Comparison of ENCODE assay signal across 8 mouse cellular contexts in genomic region chr6:87981547-87982256, GRCm38 (mm10). TPM values are rescaled to one million over a fixed set of nuclear protein-coding genes. Genes with fewer than 3 reads are reported as not detected.
DNase-seq lines count a peak whose midpoint lies in the region; ATAC-seq and TF ChIP-seq lines count a peak whose summit lies in the region.

TSS of gene H1fx (minus strand) at chr6:87981637.

- peak; percentile 38 for DNase-seq in A20 (ENCODE audit: low read depth, low spot score)
- DNase-seq in adrenal gland, postnatal 4 days (ENCODE audit: low spot score in 2 of 2): peak; percentile 48 to 67
- peak; percentile 88 for DNase-seq in embryonic facial prominence, embryonic 14.5 days (ENCODE audit: low spot score)
- DNase-seq in kidney, postnatal 14 days: peak; percentile 82
- no peak for DNase-seq in liver, embryonic 14.5 days (ENCODE audit: low read depth in 3 of 3, low spot score in 3 of 3)
- peak; percentile 90 for DNase-seq in neural tube, embryonic 11.5 days (ENCODE audit: low spot score)
- peak; percentile 68 for DNase-seq in thymus, postnatal 14 days

- H3K9ac ChIP-seq in embryonic facial prominence, embryonic 14.5 days (ENCODE audit: low read depth, low read length): peak within 1 kb of the TSS; percentile 81
- peak within 1 kb of the TSS; percentile 96 for H3K9ac ChIP-seq in heart, embryonic 12.5 days
- H3K9ac ChIP-seq in liver, embryonic 14.5 days (replicated peaks): no peak within 1 kb of the TSS
- H3K9ac ChIP-seq in neural tube, embryonic 11.5 days (ENCODE audit: low read length): peak within 1 kb of the TSS; percentile 96

- peak within 1 kb of the TSS; percentile 77 for H3K4me3 ChIP-seq in embryonic facial prominence, embryonic 14.5 days (ENCODE audit: low read depth, low read length)
- H3K4me3 ChIP-seq in heart, embryonic 12.5 days: peak within 1 kb of the TSS; percentile 98
- H3K4me3 ChIP-seq in liver, embryonic 14.5 days (ENCODE audit: insufficient read depth in 1 of 2, low read depth in 2 of 2, low read length in 2 of 2): peak within 1 kb of the TSS; percentile 55 to 61
- H3K4me3 ChIP-seq in neural tube, embryonic 11.5 days (ENCODE audit: low read depth, low read length): peak within 1 kb of the TSS; percentile 99

- H3K4me2 ChIP-seq in embryonic facial prominence, embryonic 14.5 days (ENCODE audit: low read depth, low read length): peak within 1 kb of the TSS; percentile 70
- H3K4me2 ChIP-seq in heart, embryonic 12.5 days: peak within 1 kb of the TSS; percentile 96
- peak within 1 kb of the TSS; percentile 57 for H3K4me2 ChIP-seq in liver, embryonic 14.5 days (ENCODE audit: low read depth)
- H3K4me2 ChIP-seq in neural tube, embryonic 11.5 days (ENCODE audit: low read depth): peak within 1 kb of the TSS; percentile 79

- peak within 1 kb of the TSS; percentile 87 for H3K27ac ChIP-seq in embryonic facial prominence, embryonic 14.5 days (replicated peaks; ENCODE audit: low read depth, low read length)
- H3K27ac ChIP-seq in heart, embryonic 12.5 days (ENCODE audit: poor library complexity, severe bottlenecking): peak within 1 kb of the TSS; percentile 71
- no peak within 1 kb of the TSS for H3K27ac ChIP-seq in liver, embryonic 14.5 days
- peak within 1 kb of the TSS; percentile 93 for H3K27ac ChIP-seq in neural tube, embryonic 11.5 days (ENCODE audit: low read depth, low read length)

- no peak for TF ChIP-seq EP300 in liver, embryonic 14.5 days (IDR thresholded peaks at IDR 0.05; ENCODE audit: low read depth)

- peak; percentile 87 for ATAC-seq in embryonic facial prominence, embryonic 14.5 days (ENCODE audit: low read depth)
- peak; percentile 82 for ATAC-seq in heart, embryonic 12.5 days (ENCODE audit: insufficient number of reproducible peaks, low FRiP score)
- peak; percentile 41 for ATAC-seq in liver, embryonic 14.5 days (ENCODE audit: insufficient read depth)
- ATAC-seq in neural tube, embryonic 11.5 days (ENCODE audit: insufficient read depth, low FRiP score, low TSS enrichment): peak; percentile 77

- H3K27me3 ChIP-seq in embryonic facial prominence, embryonic 14.5 days (replicated peaks; ENCODE audit: control insufficient read depth, insufficient read depth, low read length): no peaks in the 10 kb centered on the region
- no peaks in the 10 kb centered on the region for H3K27me3 ChIP-seq in heart, embryonic 12.5 days (replicated peaks)
- peaks cover 45% of the 10 kb centered on the region for H3K27me3 ChIP-seq in liver, embryonic 14.5 days (ENCODE audit: control insufficient read depth, insufficient read depth, low read length)
- no peaks in the 10 kb centered on the region for H3K27me3 ChIP-seq in neural tube, embryonic 11.5 days (ENCODE audit: control insufficient read depth, insufficient read depth, low read length)

- H3K36me3 ChIP-seq in embryonic facial prominence, embryonic 14.5 days (ENCODE audit: control insufficient read depth, insufficient read depth, low read length): peaks cover 25% of the 10 kb centered on the region; the same call in 1 of the 2 replicates
- H3K36me3 ChIP-seq in heart, embryonic 12.5 days: peaks cover 19% of the 10 kb centered on the region
- no peaks in the 10 kb centered on the region for H3K36me3 ChIP-seq in liver, embryonic 14.5 days (replicated peaks; ENCODE audit: control insufficient read depth, insufficient read depth, low read depth)
- peaks cover 3% of the 10 kb centered on the region for H3K36me3 ChIP-seq in neural tube, embryonic 11.5 days (ENCODE audit: control insufficient read depth, insufficient read depth, low read length)

- H3K4me1 ChIP-seq in embryonic facial prominence, embryonic 14.5 days (ENCODE audit: control insufficient read depth, insufficient read depth, low read length): peaks cover 8% of the 10 kb centered on the region; the same call in 1 of the 2 replicates
- H3K4me1 ChIP-seq in heart, embryonic 12.5 days (replicated peaks): peaks cover 14% of the 10 kb centered on the region
- no peaks in the 10 kb centered on the region for H3K4me1 ChIP-seq in liver, embryonic 14.5 days (replicated peaks; ENCODE audit: control insufficient read depth in 2 of 2, insufficient read depth in 2 of 2, low read length in 1 of 2)
- peaks cover 11% of the 10 kb centered on the region for H3K4me1 ChIP-seq in neural tube, embryonic 11.5 days (ENCODE audit: control insufficient read depth, insufficient read depth, low read length)

- H3K9me3 ChIP-seq in embryonic facial prominence, embryonic 14.5 days (ENCODE audit: control insufficient read depth, low read length): no peaks in the 10 kb centered on the region
- H3K9me3 ChIP-seq in heart, embryonic 12.5 days (replicated peaks): no peaks in the 10 kb centered on the region
- no peaks in the 10 kb centered on the region for H3K9me3 ChIP-seq in liver, embryonic 14.5 days (ENCODE audit: control insufficient read depth, low read length)
- H3K9me3 ChIP-seq in neural tube, embryonic 11.5 days (ENCODE audit: control insufficient read depth, low read length): no peaks in the 10 kb centered on the region

- 0 out of 2 replicates have a peak, but pooled peaks have one; percentile 21 for TF ChIP-seq CTCF in liver, embryonic 14.5 days (IDR thresholded peaks at IDR 0.05; ENCODE audit: low read depth)

- WGBS in embryonic facial prominence, embryonic 14.5 days: under 1% methylated on average over 28 of the region's 55 CpGs
- under 1% methylated on average over 53 of the region's 55 CpGs for WGBS in heart, embryonic 12.5 days
- 2% methylated on average over 55 of the region's 55 CpGs for WGBS in liver, embryonic 14.5 days (ENCODE audit: insufficient replicate concordance)
- under 1% methylated on average over 52 of the region's 55 CpGs for WGBS in neural tube, embryonic 11.5 days

RNA-seq across cellular contexts. Expression of gene H1fx, which starts in this region (rescaled TPM):
- total RNA-seq in adrenal gland, postnatal 4 days (2021): 10 to 100 TPM; 67.6 to 77.3 TPM
- polyA plus RNA-seq in embryonic facial prominence, embryonic 14.5 days (2014; fragmentation: Nextera tagmentation; extraction: Ambion mirVana): 28.7 and 33.0 TPM in 2 replicates
- 32.6 and 34.0 TPM in 2 replicates for polyA plus RNA-seq in heart, embryonic 12.5 days (2016; fragmentation: Nextera tagmentation; extraction: Ambion mirVana)
- 2.7 and 5.7 TPM in 2 replicates for polyA plus RNA-seq in liver, embryonic 14.5 days (2012; rRNA removed)
- polyA plus RNA-seq in liver, embryonic 14.5 days (2014; fragmentation: Nextera tagmentation; extraction: Ambion mirVana): 1.8 and 4.1 TPM in 2 replicates
- polyA plus RNA-seq in neural tube, embryonic 11.5 days (2014; fragmentation: Nextera tagmentation; extraction: Ambion mirVana): 91.9 and 92.1 TPM in 2 replicates

Comparison
In these comparisons a context has a peak if more than half of its experiments do, and no peak if none do; other contexts are left out.
1. DNase-seq: peak in A20 (single experiment), adrenal gland, postnatal 4 days (2 of 2), embryonic facial prominence, embryonic 14.5 days (single experiment), kidney, postnatal 14 days (single experiment), neural tube, embryonic 11.5 days (single experiment) and thymus, postnatal 14 days (single experiment); none in liver, embryonic 14.5 days (0 of 3).
2. Peak in every context shown above with its lines, with median percentiles within 50 percentile points of each other: ATAC-seq, H3K4me2 ChIP-seq and H3K4me3 ChIP-seq.